Mouse (Mus musculus) C2C12 (cell line): ENCODE measurements at regions not wholly inside any gene's neighbourhood (a gene's known extent, or its start where the extent isn't known, plus 50 kb on each side); places are given as distances from the start of the nearest gene placed in this dataset.

Experiments used
- CEBPB ChIP-seq: IDR thresholded peaks from one replicate; pipeline ENCODE4 v1.6.1; 2011; ENCODE audit warnings: low read depth, mild to moderate bottlenecking, control low read depth, moderate library complexity
- CTCF ChIP-seq: IDR thresholded peaks from one replicate; pipeline ENCODE4 v1.5.1; 2011; ENCODE audit not compliant: control insufficient read depth, insufficient read depth, insufficient read length
- FOSL1 ChIP-seq: IDR thresholded peaks from one replicate; pipeline ENCODE4 v1.8.0; 2011; ENCODE audit warnings: mild to moderate bottlenecking, low read length; ENCODE audit not compliant: poor library complexity, insufficient read depth, severe bottlenecking
- MYOD1 ChIP-seq: IDR thresholded peaks from one replicate; pipeline ENCODE4 v1.6.1; 2011; ENCODE audit warnings: low read depth; ENCODE audit not compliant: control insufficient read depth, insufficient read length

GRCm38 (mm10) chr15:16933137-16933677 lies 204.7 kb downstream of the Cdh9 start:
- TF ChIP-seq CTCF (no peak), FOSL1 (no peak), CEBPB (no peak), MYOD1 (peak; percentile 4)
